Mouse (Mus musculus) spleen, postnatal 4 days (tissue): ENCODE measurements around the gene Tmprss11e.

Experiments
- DNase-seq, 2 experiments: peaks; one replicate each; pipeline ENCODE4 v3.0.0; 2022; ENCODE audit warnings: low spot score in 2 of 2

Gene Tmprss11e

GRCm38 (mm10) chr5:86745715-86746114 is at the start of gene Tmprss11e:
Gene Tmprss11e (minus strand): TSS chr5:86745815.
- no peak for DNase-seq

GRCm38 (mm10) chr5:86792807-86793206 is 47.2 kb upstream of the Tmprss11e start:
- DNase-seq, result no peak

GRCm38 (mm10) chr5:86792249-86792648 is 46.6 kb upstream of the Tmprss11e start:
- no peak for DNase-seq

- DNase-seq, result no peak
Measured at GRCm38 (mm10) chr5:86789954-86790353, 44.3 kb upstream of the Tmprss11e start.

GRCm38 (mm10) chr5:86786798-86787197 is 41.2 kb upstream of the Tmprss11e start:
- no peak for DNase-seq

- DNase-seq, result no peak
Measured at GRCm38 (mm10) chr5:86784205-86784604, 38.6 kb upstream of the Tmprss11e start.

- no peak for DNase-seq
Measured at GRCm38 (mm10) chr5:86783059-86783458, 37.4 kb upstream of the Tmprss11e start.

- no peak for DNase-seq
Measured at GRCm38 (mm10) chr5:86778471-86778870, 32.9 kb upstream of the Tmprss11e start.

- DNase-seq, result no peak
Measured at GRCm38 (mm10) chr5:86776941-86777340, 31.3 kb upstream of the Tmprss11e start.

- no peak for DNase-seq
Measured at GRCm38 (mm10) chr5:86771010-86771409, 25.4 kb upstream of the Tmprss11e start.

- DNase-seq, result no peak
Measured at GRCm38 (mm10) chr5:86769015-86769658, 23.5 kb upstream of the Tmprss11e start.

GRCm38 (mm10) chr5:86742796-86743195 is 2.8 kb downstream of the Tmprss11e start:
- no peak for DNase-seq

- no peak for DNase-seq
Measured at GRCm38 (mm10) chr5:86741146-86741545, 4.5 kb downstream of the Tmprss11e start.

GRCm38 (mm10) chr5:86735808-86736207 is 9.8 kb downstream of the Tmprss11e start:
- DNase-seq, result no peak

- DNase-seq, result no peak
Measured at GRCm38 (mm10) chr5:86730587-86730986, 15.0 kb downstream of the Tmprss11e start.

- DNase-seq, result no peak
Measured at GRCm38 (mm10) chr5:86728574-86728973, 17.0 kb downstream of the Tmprss11e start.

GRCm38 (mm10) chr5:86727033-86727432 is 18.6 kb downstream of the Tmprss11e start:
- no peak for DNase-seq

GRCm38 (mm10) chr5:86725021-86725420 is 20.6 kb downstream of the Tmprss11e start:
- no peak for DNase-seq

- no peak for DNase-seq
Measured at GRCm38 (mm10) chr5:86722820-86723460, 22.7 kb downstream of the Tmprss11e start.

GRCm38 (mm10) chr5:86714967-86715366 is 30.6 kb downstream of the Tmprss11e start:
- DNase-seq, result no peak

GRCm38 (mm10) chr5:86704923-86705322 is 40.7 kb downstream of the Tmprss11e start:
- DNase-seq, result no peak

GRCm38 (mm10) chr5:86684667-86685066 is 60.9 kb downstream of the Tmprss11e start:
- no peak for DNase-seq

GRCm38 (mm10) chr5:86676262-86676661 is 69.4 kb downstream of the Tmprss11e start, which contains the start of gene Tmprss11b:
Gene Tmprss11b (minus strand): TSS chr5:86676362.
- DNase-seq, result no peak
